Mouse (Mus musculus) fat pad, adult 2 months (tissue): Measurements from ENCODE around the gene Vps53.
"Not testable (repeated sequence)": the region's sequence is repeated elsewhere in the genome, so short reads cannot be mapped to it uniquely, and the experiment has no call there.

Experiments
- DNase-seq: peaks from one replicate; pipeline ENCODE4 v3.0.0-alpha.2; 2011; ENCODE audit warnings: low read depth, low spot score; ENCODE audit errors: extremely low read depth

Vps53 gene

GRCm38 (mm10) chr11:76179495-76180145, at the start of gene Vps53, which contains the start of gene Fam57a:
Gene Vps53, minus strand, starts transcription at chr11:76179647.
Gene Fam57a, plus strand, starts transcription at chr11:76179671.
- no peak for DNase-seq

GRCm38 (mm10) chr11:76225051-76225450, 45.6 kb upstream of the Vps53 start:
- DNase-seq = no peak

GRCm38 (mm10) chr11:76224631-76225030, 45.2 kb upstream of the Vps53 start:
- no peak for DNase-seq

GRCm38 (mm10) chr11:76217390-76217800, 37.9 kb upstream of the Vps53 start, which contains the start of the genes Dbil5 and Gemin4:
Gene Dbil5, plus strand, starts transcription at chr11:76217608.
Gene Gemin4, minus strand, starts transcription at chr11:76217664.
- DNase-seq = peak; percentile 45

GRCm38 (mm10) chr11:76216681-76217389, 37.4 kb upstream of the Vps53 start:
- DNase-seq = peak; percentile 100

- no peak for DNase-seq
Measured at GRCm38 (mm10) chr11:76216049-76216540, 36.6 kb upstream of the Vps53 start.

- no peak for DNase-seq
Measured at GRCm38 (mm10) chr11:76215011-76215410, 35.6 kb upstream of the Vps53 start.

GRCm38 (mm10) chr11:76213841-76214240, 34.4 kb upstream of the Vps53 start:
- no peak for DNase-seq

- not testable (repeated sequence) for DNase-seq
Measured at GRCm38 (mm10) chr11:76211595-76211994, 32.1 kb upstream of the Vps53 start.

- no peak for DNase-seq
Measured at GRCm38 (mm10) chr11:76210228-76210985, 31.0 kb upstream of the Vps53 start.

- DNase-seq = no peak
Measured at GRCm38 (mm10) chr11:76206793-76207192, 27.3 kb upstream of the Vps53 start.

GRCm38 (mm10) chr11:76201761-76202674, 22.6 kb upstream of the Vps53 start:
- no peak for DNase-seq

- DNase-seq = no peak
Measured at GRCm38 (mm10) chr11:76196977-76197469, 17.6 kb upstream of the Vps53 start.

GRCm38 (mm10) chr11:76196275-76196976, 17.0 kb upstream of the Vps53 start:
- no peak for DNase-seq

- DNase-seq = no peak
Measured at GRCm38 (mm10) chr11:76186908-76187307, 7.5 kb upstream of the Vps53 start.

GRCm38 (mm10) chr11:76183745-76184144, 4.3 kb upstream of the Vps53 start:
- DNase-seq = no peak

- peak; percentile 82 for DNase-seq
Measured at GRCm38 (mm10) chr11:76180146-76180540, 696 bp upstream of the Vps53 start.

- DNase-seq = no peak
Measured at GRCm38 (mm10) chr11:76178726-76179494, 537 bp downstream of the Vps53 start.

GRCm38 (mm10) chr11:76170207-76170606, 9.2 kb downstream of the Vps53 start:
- no peak for DNase-seq
